Mouse (Mus musculus) lung, postnatal 4 days (tissue): ENCODE data around the gene Fshr.
"Not testable (repeated sequence)": the region's sequence is repeated elsewhere in the genome, so short reads cannot be mapped to it uniquely, and the experiment has no call there.

Experiments used
- DNase-seq, 2 experiments: peaks; one replicate each; pipeline ENCODE4 v3.0.0; 2021

Gene Fshr

DNA sequence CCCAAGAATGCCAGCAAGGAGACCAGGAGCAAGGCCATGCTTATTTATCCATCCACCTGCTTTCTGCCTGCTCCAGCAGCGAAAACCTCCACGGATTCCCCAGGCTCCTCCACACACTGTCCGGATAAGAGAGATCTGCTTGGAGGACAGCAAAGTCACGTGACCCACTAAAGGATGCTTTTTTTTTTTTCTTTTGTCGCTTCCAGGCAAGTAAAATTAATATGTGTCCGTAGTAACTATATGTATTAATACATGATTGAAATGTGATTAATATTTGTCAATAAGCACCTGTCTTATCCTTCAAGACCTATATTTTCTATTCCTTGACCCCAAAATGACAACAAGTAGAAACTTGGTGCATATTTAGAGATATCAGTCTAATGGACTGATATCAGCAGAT is at the start of gene Fshr:
Fshr (minus strand) TSS at position 101 of the 400 bp plus-strand sequence.
- no peak for DNase-seq

- DNase-seq, result no peak
These were observed 1.7 kb upstream of the Fshr start for GRCm38 (mm10) chr17:89202181-89202580.

GRCm38 (mm10) chr17:89173545-89173944 is 26.9 kb downstream of the Fshr start:
- DNase-seq, result no peak

GRCm38 (mm10) chr17:89164773-89165172 is 35.7 kb downstream of the Fshr start:
- DNase-seq, result no peak

- no peak for DNase-seq
These were observed 38.0 kb downstream of the Fshr start for GRCm38 (mm10) chr17:89162475-89162874.

- not testable (repeated sequence) for DNase-seq
These were observed 41.1 kb downstream of the Fshr start for GRCm38 (mm10) chr17:89159343-89159742.

DNA sequence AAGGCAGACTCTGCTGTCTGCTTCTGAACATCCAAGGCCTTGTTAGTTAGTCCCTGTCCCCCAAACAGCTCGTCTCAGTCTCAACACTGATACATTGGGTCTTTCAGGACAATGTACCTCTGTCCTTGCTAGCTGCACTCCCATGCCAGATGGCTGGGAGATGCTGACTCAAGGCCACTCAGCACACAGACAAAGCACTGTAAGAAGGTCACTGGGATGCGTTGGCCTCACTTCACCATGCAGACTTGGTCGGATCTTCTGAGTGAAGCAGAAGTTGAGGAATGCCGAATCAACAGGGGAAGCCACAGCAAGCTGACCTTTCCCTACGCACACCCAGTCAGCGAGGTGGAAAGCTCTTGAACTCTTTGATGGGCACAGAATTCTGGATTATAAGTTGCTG is 55.7 kb downstream of the Fshr start:
- DNase-seq, result no peak

GRCm38 (mm10) chr17:89120023-89120422 is 80.5 kb downstream of the Fshr start:
- no peak for DNase-seq

DNA sequence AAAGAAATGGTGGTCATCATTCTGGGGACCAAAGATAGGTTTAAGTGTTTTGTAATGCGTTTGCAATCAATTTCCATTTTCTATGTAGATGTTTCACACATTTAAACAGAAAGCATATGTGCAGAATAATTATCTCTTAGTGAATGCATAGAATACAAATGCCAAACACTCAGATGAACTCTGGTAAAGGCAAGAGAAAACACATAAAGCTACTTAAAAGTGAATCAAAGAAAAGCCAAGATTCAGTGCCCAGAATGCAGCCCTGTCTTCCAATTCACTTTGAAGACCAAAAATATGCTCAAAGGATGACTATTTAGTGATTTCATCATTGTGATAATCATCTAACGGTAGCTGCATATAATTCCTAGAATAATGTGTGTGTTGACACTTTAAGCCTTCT is 81.2 kb downstream of the Fshr start:
- no peak for DNase-seq

- no peak for DNase-seq
These were observed 86.5 kb downstream of the Fshr start for GRCm38 (mm10) chr17:89113944-89114343.

GRCm38 (mm10) chr17:89100719-89101350 is 99.6 kb downstream of the Fshr start:
- DNase-seq, result no peak

GRCm38 (mm10) chr17:89099733-89100132 is 100.7 kb downstream of the Fshr start:
- DNase-seq, result not testable (repeated sequence)

- DNase-seq, result no peak
These were observed 110.6 kb downstream of the Fshr start for GRCm38 (mm10) chr17:89089692-89090475.

DNA sequence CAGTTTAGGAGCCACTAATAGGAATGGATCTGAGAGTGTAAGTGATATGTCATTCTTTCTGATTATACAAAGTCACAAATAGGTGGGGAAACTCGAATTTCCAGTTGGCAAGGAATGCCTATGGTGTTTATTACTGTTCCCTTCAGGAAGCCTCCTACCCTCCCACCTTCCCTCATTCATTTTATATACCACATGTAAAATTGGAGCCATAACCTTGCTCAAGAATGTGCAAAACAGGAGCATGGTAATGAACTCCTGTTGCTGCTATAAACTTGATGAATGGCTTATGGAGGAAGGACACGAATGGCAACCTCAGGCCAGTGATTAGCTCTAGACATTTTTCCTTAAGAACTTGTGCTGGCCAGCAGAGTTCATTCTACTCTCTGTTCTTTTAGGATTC is 117.6 kb downstream of the Fshr start:
- no peak for DNase-seq

- DNase-seq, result no peak
These were observed 120.8 kb downstream of the Fshr start for GRCm38 (mm10) chr17:89079706-89080105.

DNA sequence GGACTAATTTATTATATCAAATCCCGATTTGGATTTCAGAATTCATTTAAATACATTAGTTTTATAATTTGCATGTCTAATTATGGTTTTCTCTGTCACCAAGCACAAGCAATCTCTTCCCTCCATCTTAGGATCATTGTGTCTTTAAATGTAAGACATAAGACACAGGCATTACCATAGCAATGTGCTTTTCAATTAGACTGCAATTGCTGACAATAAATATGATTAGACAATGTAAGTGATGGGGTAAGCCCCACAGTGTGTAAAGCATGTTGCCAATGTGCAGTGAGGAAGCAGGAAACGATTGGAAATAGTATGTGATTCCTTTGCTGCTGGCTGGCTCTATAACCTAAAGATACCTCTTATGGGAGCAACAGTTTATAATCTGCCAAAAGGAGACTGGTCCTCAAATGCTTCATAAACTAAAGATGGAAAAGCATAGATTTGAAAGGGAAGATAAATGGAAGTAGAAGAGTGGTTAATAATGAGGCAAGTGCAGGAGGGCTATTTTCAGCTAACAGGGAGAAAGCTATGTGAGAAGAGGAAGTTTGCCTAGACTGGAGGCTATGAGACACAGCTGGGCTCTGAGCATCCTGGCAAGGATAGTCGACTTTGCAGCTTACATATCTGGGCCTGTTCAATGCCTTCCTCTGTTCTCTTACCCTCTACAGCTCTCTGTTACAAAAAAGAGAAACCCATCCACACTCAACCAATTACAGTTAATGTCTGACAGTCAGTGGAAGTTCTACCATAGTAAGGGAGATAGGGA is 136.0 kb downstream of the Fshr start:
- no peak for DNase-seq

DNA sequence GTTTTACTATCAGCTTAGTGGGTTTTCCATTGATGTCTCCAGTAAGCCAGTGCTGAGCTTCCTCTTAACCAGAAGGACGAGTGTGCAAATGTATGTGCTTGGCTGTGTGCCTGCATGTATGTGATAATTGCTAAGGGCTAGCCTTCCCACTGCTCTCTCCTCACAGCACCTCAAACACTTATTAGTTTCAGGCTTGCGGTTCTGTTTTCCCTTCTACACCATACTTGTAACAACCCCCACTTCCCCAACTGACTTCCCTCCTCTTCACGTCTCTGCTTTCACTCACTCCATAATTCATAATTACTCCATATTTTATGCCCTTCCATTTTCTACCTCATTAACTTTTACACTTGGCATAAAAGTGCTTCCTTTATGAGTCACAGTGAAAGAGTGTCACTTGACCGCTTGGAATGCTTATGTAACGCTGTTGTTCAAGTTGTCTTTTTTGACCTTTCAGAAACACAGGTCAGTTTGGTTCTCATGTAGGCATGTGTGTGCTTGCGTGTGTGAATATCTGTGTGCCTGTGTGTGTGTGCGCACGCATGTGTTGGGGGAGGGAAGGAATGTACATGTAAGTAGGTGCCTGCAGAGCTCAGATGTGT is 138.0 kb downstream of the Fshr start:
- DNase-seq, result no peak

DNA sequence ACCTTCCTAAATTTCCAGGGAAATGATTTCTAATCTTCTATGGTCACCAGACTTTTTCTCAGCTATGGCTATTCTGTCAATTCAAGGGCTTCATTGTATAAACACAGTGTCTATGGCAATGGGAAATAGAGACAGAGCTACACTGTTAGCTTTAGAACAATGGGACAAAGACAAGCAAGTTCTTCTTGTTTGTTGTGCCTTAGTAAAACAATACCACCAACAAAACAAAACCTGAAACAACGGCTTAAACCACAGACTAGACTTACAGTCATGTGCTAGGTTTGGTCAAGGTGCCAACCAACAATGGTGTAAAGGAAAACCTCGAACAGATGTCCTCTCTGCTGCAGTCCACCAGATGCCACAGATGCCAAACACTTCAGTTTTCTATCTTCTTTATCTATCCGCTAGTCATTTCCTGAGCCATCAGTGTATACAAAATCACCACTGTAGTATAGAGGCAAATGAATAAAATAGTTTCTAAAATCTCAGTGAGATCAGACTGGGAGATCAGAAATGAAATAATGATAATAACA is 149.4 kb downstream of the Fshr start:
- DNase-seq, result no peak

GRCm38 (mm10) chr17:89049071-89049470 is 151.4 kb downstream of the Fshr start:
- DNase-seq, result no peak

DNA sequence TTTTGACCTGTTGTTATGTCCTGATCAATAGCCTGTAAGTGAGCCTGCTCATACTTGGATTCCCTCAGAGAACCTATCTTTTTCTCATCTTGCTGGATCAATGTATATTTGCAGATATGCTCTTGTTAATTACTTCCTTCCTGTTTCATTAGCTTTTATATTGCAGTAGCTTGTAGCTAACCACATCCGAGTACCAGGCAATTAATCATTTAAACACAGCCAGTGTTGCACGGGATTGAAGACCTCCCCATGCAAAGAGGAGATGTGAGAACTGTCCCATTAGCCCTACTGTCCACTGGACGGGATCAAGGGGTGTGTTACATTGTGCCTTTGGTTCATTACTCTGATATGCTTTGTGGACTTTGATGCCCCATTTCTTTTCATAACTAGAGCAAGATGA is 154.5 kb downstream of the Fshr start:
- DNase-seq, result no peak

- DNase-seq, result no peak
These were observed 163.8 kb downstream of the Fshr start for GRCm38 (mm10) chr17:89036723-89037122.

GRCm38 (mm10) chr17:89036049-89036448 is 164.4 kb downstream of the Fshr start:
- no peak for DNase-seq

- no peak for DNase-seq
These were observed 165.8 kb downstream of the Fshr start for GRCm38 (mm10) chr17:89034627-89035026.
